Mouse (Mus musculus) MEL (cell line): ENCODE measurements at regions not wholly inside any gene's neighbourhood (a gene's known extent, or its start where the extent isn't known, plus 50 kb on each side); places are given as distances from the start of the nearest gene placed in this dataset.

Experiments used
- DNase-seq: peaks from one replicate; pipeline ENCODE4 v3.0.0; 2011; ENCODE audit warnings: low read depth, low spot score
- H3K27ac ChIP-seq: 2 replicates; pipeline ENCODE4 v1.5.1; 2012; ENCODE audit warnings: low read depth, mild to moderate bottlenecking, control low read depth, low read length, moderate library complexity; ENCODE audit not compliant: control insufficient read depth
- H3K27me3 ChIP-seq, 2 experiments: fragments of 150-350 bp in 1 of 2; sonication (generic) in 1 of 2; 2 replicates each; pipeline ENCODE4 v1.6.1; 2012; ENCODE audit warnings: low read length in 2 of 2, mild to moderate bottlenecking in 2 of 2, improper control_type of control experiment in 1 of 2, moderate library complexity in 1 of 2; ENCODE audit not compliant: insufficient read depth in 2 of 2, control insufficient read depth in 1 of 2
- H3K36me3 ChIP-seq, 2 experiments: 2 replicates each; pipeline ENCODE4 v1.6.1; 2012 to 2014; ENCODE audit warnings: low read length in 2 of 2, improper control_type of control experiment in 1 of 2, inconsistent platforms in 1 of 2, mild to moderate bottlenecking in 1 of 2; ENCODE audit not compliant: insufficient read depth in 2 of 2, control insufficient read depth in 1 of 2
- H3K4me1 ChIP-seq, 2 experiments: fragments of 150-350 bp in 1 of 2; sonication (generic) in 1 of 2; 2 replicates each; pipeline ENCODE4 v1.6.1; 2012; ENCODE audit warnings: low read length in 2 of 2, improper control_type of control experiment in 1 of 2, mild to moderate bottlenecking in 1 of 2; ENCODE audit not compliant: insufficient read depth in 2 of 2, control insufficient read depth in 1 of 2
- H3K4me3 ChIP-seq, 2 experiments: fragments of 150-350 bp in 1 of 2; sonication (generic) in 1 of 2; 2 replicates each; pipeline ENCODE4 v1.5.1; 2012; ENCODE audit warnings: low read depth in 2 of 2, low read length in 2 of 2, mild to moderate bottlenecking in 2 of 2, moderate library complexity in 2 of 2, control low read depth in 1 of 2, improper control_type of control experiment in 1 of 2; ENCODE audit not compliant: control insufficient read depth in 1 of 2, insufficient read depth in 1 of 2
- H3K79me2 ChIP-seq: 2 replicates; pipeline ENCODE4 v1.6.1; 2012; ENCODE audit warnings: mild to moderate bottlenecking, low read length, moderate library complexity; ENCODE audit not compliant: control insufficient read depth, poor library complexity, insufficient read depth
- H3K9ac ChIP-seq: 2 replicates; pipeline ENCODE4 v1.6.1; 2012; ENCODE audit warnings: low read depth, mild to moderate bottlenecking, control low read depth, low read length, moderate library complexity; ENCODE audit not compliant: control insufficient read depth, poor library complexity, severe bottlenecking
- H3K9me3 ChIP-seq: fragments of 150-350 bp; sonication (generic); replicated peaks from 2 replicates; pipeline ENCODE4 v1.6.1; 2012; ENCODE audit warnings: mild to moderate bottlenecking, low read length, improper control_type of control experiment, moderate library complexity; ENCODE audit not compliant: insufficient read depth
- BHLHE40 ChIP-seq: IDR thresholded peaks from 2 replicates; pipeline ENCODE4 v1.6.1; 2012; ENCODE audit warnings: low read depth, mild to moderate bottlenecking, inconsistent platforms, low read length, improper control_type of control experiment, borderline replicate concordance
- CHD1 ChIP-seq: IDR thresholded peaks from 2 replicates; pipeline ENCODE4 v1.6.1; 2012; ENCODE audit warnings: low read depth, mild to moderate bottlenecking, inconsistent platforms, low read length, improper control_type of control experiment
- CTCF ChIP-seq, 3 experiments: IDR thresholded peaks in 2 of 3; conservative IDR thresholded peaks in 1 of 3; 2 replicates each; pipeline ENCODE4 v1.5.1; 2011 to 2012; ENCODE audit warnings: low read length in 3 of 3, low read depth in 2 of 3, mild to moderate bottlenecking in 2 of 3, improper control_type of control experiment in 1 of 3, inconsistent platforms in 1 of 3, mixed read lengths in 1 of 3, moderate library complexity in 1 of 3; ENCODE audit not compliant: control insufficient read depth in 1 of 3, insufficient read depth in 1 of 3, poor library complexity in 1 of 3, severe bottlenecking in 1 of 3
- EP300 ChIP-seq, 2 experiments: IDR thresholded peaks; 2 replicates each; pipeline ENCODE4 v1.6.1; 2011; ENCODE audit warnings: improper control_type of control experiment in 2 of 2, low read length in 2 of 2, low read depth in 1 of 2, mild to moderate bottlenecking in 1 of 2
- ETS1 ChIP-seq: IDR thresholded peaks from 2 replicates; pipeline ENCODE4 v1.6.1; 2012; ENCODE audit warnings: low read depth, mild to moderate bottlenecking, inconsistent platforms, low read length, improper control_type of control experiment, moderate library complexity
- GABPA ChIP-seq: IDR thresholded peaks from 2 replicates; pipeline ENCODE4 v1.6.1; 2012; ENCODE audit warnings: low read depth, mild to moderate bottlenecking, inconsistent platforms, low read length, improper control_type of control experiment, moderate library complexity
- MAFK ChIP-seq: IDR thresholded peaks from 2 replicates; pipeline ENCODE4 v1.6.1; 2011; ENCODE audit warnings: low read depth, mild to moderate bottlenecking, low read length, improper control_type of control experiment, borderline replicate concordance
- MAX ChIP-seq: IDR thresholded peaks from 2 replicates; pipeline ENCODE4 v1.6.1; 2011; ENCODE audit warnings: low read length, improper control_type of control experiment
- MEF2A ChIP-seq: IDR thresholded peaks from 2 replicates; pipeline ENCODE4 v1.6.1; 2014; ENCODE audit warnings: low read depth, mild to moderate bottlenecking, inconsistent platforms, low read length, improper control_type of control experiment; ENCODE audit not compliant: poor library complexity, insufficient replicate concordance, severe bottlenecking; ENCODE audit errors: extremely low read depth
- MXI1 ChIP-seq: IDR thresholded peaks from 2 replicates; pipeline ENCODE4 v1.6.1; 2011; ENCODE audit warnings: mild to moderate bottlenecking, low read depth, low read length, improper control_type of control experiment
- MYC ChIP-seq: IDR thresholded peaks from 2 replicates; pipeline ENCODE4 v1.6.1; 2011; ENCODE audit warnings: low read depth, mild to moderate bottlenecking, low read length, improper control_type of control experiment, moderate library complexity
- NELFE ChIP-seq: IDR thresholded peaks from 2 replicates; pipeline ENCODE4 v1.6.1; 2011; ENCODE audit warnings: low read depth, low read length, improper control_type of control experiment
- NRF1 ChIP-seq: IDR thresholded peaks from 2 replicates; pipeline ENCODE4 v1.6.1; 2014; ENCODE audit warnings: low read depth, mild to moderate bottlenecking, inconsistent platforms, low read length, improper control_type of control experiment, moderate library complexity; ENCODE audit not compliant: poor library complexity, insufficient read depth, severe bottlenecking
- POLR2A ChIP-seq, 2 experiments: IDR thresholded peaks; 2 replicates each; pipeline ENCODE4 v1.6.1; 2011 to 2012; ENCODE audit warnings: low read length in 2 of 2, mild to moderate bottlenecking in 2 of 2, control low read depth in 1 of 2, improper control_type of control experiment in 1 of 2, low read depth in 1 of 2, moderate library complexity in 1 of 2; ENCODE audit not compliant: control insufficient read depth in 1 of 2, insufficient read depth in 1 of 2, poor library complexity in 1 of 2
- POLR2AphosphoS5 ChIP-seq: IDR thresholded peaks from 2 replicates; pipeline ENCODE4 v1.6.1; 2012; ENCODE audit warnings: low read depth, borderline replicate concordance, mild to moderate bottlenecking, inconsistent platforms, low read length, moderate library complexity, mixed read lengths
- TBP ChIP-seq: IDR thresholded peaks from 2 replicates; pipeline ENCODE4 v1.8.0; 2011; ENCODE audit warnings: low read depth, low read length, improper control_type of control experiment
- TCF12 ChIP-seq: IDR thresholded peaks from 2 replicates; pipeline ENCODE4 v1.6.1; 2014; ENCODE audit warnings: low read depth, mild to moderate bottlenecking, inconsistent platforms, low read length, improper control_type of control experiment, moderate library complexity
- USF1 ChIP-seq: IDR thresholded peaks from 2 replicates; pipeline ENCODE4 v1.6.1; 2014; ENCODE audit warnings: low read depth, mild to moderate bottlenecking, inconsistent platforms, low read length, improper control_type of control experiment, moderate library complexity
- ZC3H11A ChIP-seq: IDR thresholded peaks from 2 replicates; pipeline ENCODE4 v1.6.1; 2012; ENCODE audit warnings: low read depth, mild to moderate bottlenecking, inconsistent platforms, low read length, improper control_type of control experiment

GRCm38 (mm10) chr8:103324016-103324665, 538.7 kb upstream of the Cdh11 start:
- Histone ChIP-seq H3K4me3 (no peak overlapping the region), H3K27me3 (no peaks in the 10 kb centered on the region), H3K9me3 (no peaks in the 10 kb centered on the region), H3K79me2 (no peaks in the 10 kb centered on the region), H3K4me1 (no peaks in the 10 kb centered on the region), H3K36me3 (no peaks in the 10 kb centered on the region), H3K9ac (no peak overlapping the region), H3K27ac (no peak overlapping the region)
- DNase-seq, result no peak
- TF ChIP-seq MYC (no peak), BHLHE40 (no peak), EP300 (IDR thresholded peaks at IDR 0.05; ENCODE audit: low read depth in 1 of 2, low read length in 2 of 2) (no peak), CTCF (IDR thresholded peaks at IDR 0.05 in 2 of 3, conservative IDR thresholded peaks at IDR 0.05 in 1 of 3; ENCODE audit: control insufficient read depth in 1 of 3, insufficient read depth in 1 of 3, low read depth in 2 of 3, low read length in 3 of 3, poor library complexity in 1 of 3, severe bottlenecking in 1 of 3) (no peak), GABPA (no peak), NELFE (no peak), MXI1 (no peak), NRF1 (no peak), ETS1 (no peak), MEF2A (no peak), POLR2AphosphoS5 (no peak), TBP (no peak), POLR2A (IDR thresholded peaks at IDR 0.05; ENCODE audit: control insufficient read depth in 1 of 2, insufficient read depth in 1 of 2, low read depth in 1 of 2, low read length in 2 of 2, poor library complexity in 1 of 2) (no peak), CHD1 (no peak), TCF12 (no peak)

GRCm38 (mm10) chr8:103331415-103331814, 546.0 kb upstream of the Cdh11 start:
- DNase-seq, result no peak
- Histone ChIP-seq H3K4me3 (no peak overlapping the region), H3K36me3 (no peaks in the 10 kb centered on the region), H3K4me1 (no peaks in the 10 kb centered on the region), H3K27me3 (no peaks in the 10 kb centered on the region), H3K9ac (no peak overlapping the region), H3K27ac (no peak overlapping the region), H3K79me2 (no peaks in the 10 kb centered on the region), H3K9me3 (no peaks in the 10 kb centered on the region)
- no peak for TF ChIP-seq MAFK
- no peak for TF ChIP-seq TCF12
- no peak for TF ChIP-seq MAX
- TF ChIP-seq USF1, result no peak
- TF ChIP-seq ZC3H11A, result no peak
- TF ChIP-seq POLR2A (IDR thresholded peaks at IDR 0.05; ENCODE audit: control insufficient read depth in 1 of 2, insufficient read depth in 1 of 2, low read depth in 1 of 2, low read length in 2 of 2, poor library complexity in 1 of 2), result no peak
